Mouse (Mus musculus): ENCODE measurements at regions not wholly inside any gene's neighbourhood (a gene's known extent, or its start where the extent isn't known, plus 50 kb on each side); places are given as distances from the start of the nearest gene placed in this dataset.
"Not testable (repeated sequence)": the region's sequence is repeated elsewhere in the genome, so short reads cannot be mapped to it uniquely, and the experiment has no call there.

DNA sequence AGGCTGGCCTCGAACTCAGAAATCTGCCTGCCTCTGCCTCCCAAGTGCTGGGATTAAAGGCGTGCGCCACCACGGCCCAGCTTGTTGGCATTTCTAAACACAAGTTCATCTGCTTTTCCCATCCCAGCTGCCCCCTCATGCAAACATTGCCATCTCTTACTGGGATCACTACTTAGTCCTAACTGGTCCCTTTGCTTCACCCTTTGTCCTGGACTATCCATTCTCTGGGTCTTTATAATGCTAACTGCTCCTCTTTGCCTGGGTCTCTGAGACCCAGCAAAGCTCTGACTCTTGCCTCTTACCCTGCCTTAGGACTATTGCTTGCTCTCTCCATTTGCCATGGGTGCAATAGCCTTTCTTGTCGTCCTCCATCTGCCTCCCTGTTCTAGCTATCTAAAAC, 103.7 kb downstream of the Dad1 start:
- DNase-seq (ENCODE audit: low spot score in 2 of 2): no peak

DNA sequence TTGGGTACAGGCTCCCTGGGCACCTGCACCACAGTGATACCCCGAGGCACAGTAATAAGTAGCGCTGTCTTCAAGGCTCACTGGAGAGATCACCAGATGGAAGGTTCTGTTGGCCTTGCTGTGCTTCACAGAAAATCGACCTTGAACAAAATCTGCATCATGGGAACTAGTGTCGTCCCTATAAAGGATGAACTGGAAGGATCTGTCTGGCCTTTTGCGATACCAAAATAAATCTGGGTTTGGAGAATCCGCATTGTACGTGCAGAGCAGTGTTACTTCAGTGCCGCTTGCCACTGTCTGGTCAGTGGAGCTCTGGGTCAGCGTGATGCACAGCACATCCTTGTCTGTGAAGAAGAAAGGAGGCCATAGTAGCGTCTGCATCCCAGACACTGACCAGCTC, 105.3 kb downstream of the Dad1 start:
- DNase-seq (ENCODE audit: low spot score in 2 of 2): no peak

GRCm38 (mm10) chr14:54148121-54148520, 105.8 kb downstream of the Dad1 start:
- no peak for DNase-seq (ENCODE audit: low spot score in 2 of 2)

DNA sequence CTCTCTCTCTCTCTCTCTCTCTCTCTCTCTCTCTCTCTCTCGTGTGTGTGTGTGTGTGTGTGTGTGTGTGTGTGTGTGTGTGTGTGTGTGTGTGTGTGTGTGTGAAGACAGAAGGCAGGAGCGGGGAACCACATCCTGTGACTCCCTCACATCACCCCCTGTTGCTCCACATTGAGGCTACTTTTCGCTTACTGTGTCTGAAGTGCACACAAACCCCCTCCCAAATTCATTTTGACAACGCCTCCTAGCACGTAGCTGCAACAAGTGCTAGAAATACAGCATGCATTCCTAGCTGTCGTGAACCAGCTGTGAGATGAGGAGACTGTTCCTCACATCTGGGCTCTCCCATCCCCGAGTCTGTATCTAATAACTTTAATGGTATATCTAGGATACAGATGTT, 106.4 kb downstream of the Dad1 start:
- DNase-seq (ENCODE audit: low spot score in 2 of 2): no peak

GRCm38 (mm10) chr14:54145743-54146741, 107.9 kb downstream of the Dad1 start:
- no peak for DNase-seq (ENCODE audit: low spot score in 2 of 2)

- no peak for DNase-seq (ENCODE audit: low spot score in 2 of 2)
Measured at GRCm38 (mm10) chr14:54143828-54144227, 110.1 kb downstream of the Dad1 start.

GRCm38 (mm10) chr14:54138288-54138687, 115.6 kb downstream of the Dad1 start:
- no peak for DNase-seq (ENCODE audit: low spot score in 2 of 2)

DNA sequence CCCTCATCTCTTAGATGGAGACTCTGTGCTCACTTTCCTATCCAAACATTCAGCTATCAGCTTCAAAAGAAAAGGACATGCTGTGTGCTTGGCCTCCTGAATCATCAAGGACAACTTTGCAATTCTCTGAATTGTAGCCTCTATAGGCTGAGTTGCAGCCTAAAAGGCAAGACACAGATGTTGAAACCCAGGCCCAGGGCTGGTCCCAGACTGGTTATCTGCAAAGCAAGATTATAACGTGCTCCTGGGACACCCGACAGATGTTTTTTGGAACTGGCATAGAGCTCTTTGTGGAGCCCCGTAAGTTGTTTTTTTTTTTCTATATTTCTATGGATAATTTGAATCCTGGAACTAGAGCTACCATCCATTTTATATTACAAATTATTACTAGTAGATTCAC, 117.4 kb downstream of the Dad1 start:
- no peak for DNase-seq (ENCODE audit: low spot score in 2 of 2)

DNA sequence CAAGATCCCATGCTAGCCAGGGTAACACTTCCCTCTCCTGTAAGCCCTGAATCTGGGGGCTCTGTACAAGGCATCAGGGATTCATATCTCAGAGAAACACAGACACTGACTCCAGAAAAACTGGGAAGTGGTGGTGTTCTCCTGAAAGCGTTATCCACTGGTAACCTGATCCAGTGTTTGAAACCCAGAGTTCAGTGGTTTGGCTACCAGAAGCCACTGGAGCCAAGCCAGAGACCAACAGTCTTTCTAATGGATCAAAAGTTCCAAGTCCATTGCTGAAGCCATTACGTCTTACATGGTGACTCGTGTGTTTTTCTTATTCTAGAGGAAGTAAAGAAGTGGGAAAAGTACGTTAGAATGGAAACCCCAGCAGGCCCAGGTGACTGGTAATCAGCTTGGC, 125.6 kb downstream of the Dad1 start:
- DNase-seq (ENCODE audit: low spot score in 2 of 2): no peak

- DNase-seq (ENCODE audit: low spot score in 2 of 2): no peak
Measured at GRCm38 (mm10) chr14:54125510-54125909, 128.4 kb downstream of the Dad1 start.

GRCm38 (mm10) chr14:54121973-54122372, 131.9 kb downstream of the Dad1 start:
- no peak for DNase-seq (ENCODE audit: low spot score in 2 of 2)

DNA sequence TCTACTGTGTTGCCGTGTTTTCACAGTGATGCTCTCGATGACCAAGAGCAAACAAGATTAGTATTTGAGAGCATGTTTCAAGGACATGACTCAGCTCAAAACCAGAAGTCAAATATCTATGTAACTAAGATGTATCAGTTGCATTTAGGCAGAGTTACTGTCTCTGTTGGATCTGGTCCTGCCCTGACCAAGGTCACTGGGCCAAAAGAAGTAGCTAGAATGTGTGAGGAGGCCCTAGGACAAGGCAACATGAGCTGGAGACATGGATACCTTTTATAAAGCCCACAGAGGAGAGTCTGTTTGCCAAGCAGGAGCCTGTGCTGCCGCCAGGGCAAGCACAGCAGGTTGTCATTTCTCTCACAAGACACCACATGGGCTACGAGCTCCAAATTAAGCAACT, 132.6 kb downstream of the Dad1 start:
- DNase-seq (ENCODE audit: low spot score in 2 of 2): no peak

DNA sequence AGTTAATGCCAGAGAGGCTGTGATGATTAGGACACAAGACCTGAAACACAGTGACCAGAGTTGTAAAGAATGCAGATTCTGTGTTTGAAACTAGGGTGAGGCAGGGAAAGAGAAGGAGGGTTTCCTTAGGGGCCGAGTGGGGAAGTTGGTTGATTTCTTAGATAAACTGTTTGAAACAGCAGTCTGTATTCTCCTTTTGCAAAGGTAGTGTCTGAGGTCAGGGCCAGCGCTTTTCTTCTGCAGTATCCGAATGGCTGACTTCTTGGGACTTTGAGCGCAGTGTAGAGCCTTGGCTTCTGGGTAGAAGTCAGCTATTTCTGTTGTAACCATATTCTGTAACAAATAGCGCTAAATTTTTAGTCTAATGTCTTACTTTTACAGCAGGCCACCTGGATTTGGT, 133.7 kb downstream of the Dad1 start:
- DNase-seq (ENCODE audit: low spot score in 2 of 2): no peak

DNA sequence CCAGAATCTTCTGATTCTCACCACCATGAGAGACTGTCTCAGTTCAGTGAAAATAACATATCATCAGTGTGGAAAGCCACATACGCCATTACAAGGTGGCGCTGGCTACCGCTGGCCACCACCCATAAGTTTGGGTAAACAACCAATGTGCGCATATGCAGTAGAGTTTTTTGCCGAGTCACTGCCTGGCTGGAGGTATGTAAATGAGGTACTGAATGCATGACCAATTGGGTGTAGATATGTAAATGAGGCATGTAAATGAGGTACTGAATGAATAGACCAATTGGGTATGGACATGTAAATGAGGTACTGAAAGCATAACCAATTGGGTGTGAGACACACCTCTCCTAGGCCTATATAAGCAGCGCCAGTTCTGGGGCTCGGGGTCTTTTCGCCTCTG, 136.3 kb downstream of the Dad1 start:
- DNase-seq (ENCODE audit: low spot score in 2 of 2): not testable (repeated sequence)

GRCm38 (mm10) chr14:54113216-54113615, 140.7 kb downstream of the Dad1 start:
- DNase-seq (ENCODE audit: low spot score in 2 of 2): no peak

- DNase-seq (ENCODE audit: low spot score in 2 of 2): peak in 1 of 2 experiments; percentile 9
Measured at GRCm38 (mm10) chr14:54110971-54111370, 142.9 kb downstream of the Dad1 start.

GRCm38 (mm10) chr14:54109129-54109528, 144.8 kb downstream of the Dad1 start:
- DNase-seq (ENCODE audit: low spot score in 2 of 2): no peak

- no peak for DNase-seq (ENCODE audit: low spot score in 2 of 2)
Measured at GRCm38 (mm10) chr14:54108311-54109074, 145.4 kb downstream of the Dad1 start.

DNA sequence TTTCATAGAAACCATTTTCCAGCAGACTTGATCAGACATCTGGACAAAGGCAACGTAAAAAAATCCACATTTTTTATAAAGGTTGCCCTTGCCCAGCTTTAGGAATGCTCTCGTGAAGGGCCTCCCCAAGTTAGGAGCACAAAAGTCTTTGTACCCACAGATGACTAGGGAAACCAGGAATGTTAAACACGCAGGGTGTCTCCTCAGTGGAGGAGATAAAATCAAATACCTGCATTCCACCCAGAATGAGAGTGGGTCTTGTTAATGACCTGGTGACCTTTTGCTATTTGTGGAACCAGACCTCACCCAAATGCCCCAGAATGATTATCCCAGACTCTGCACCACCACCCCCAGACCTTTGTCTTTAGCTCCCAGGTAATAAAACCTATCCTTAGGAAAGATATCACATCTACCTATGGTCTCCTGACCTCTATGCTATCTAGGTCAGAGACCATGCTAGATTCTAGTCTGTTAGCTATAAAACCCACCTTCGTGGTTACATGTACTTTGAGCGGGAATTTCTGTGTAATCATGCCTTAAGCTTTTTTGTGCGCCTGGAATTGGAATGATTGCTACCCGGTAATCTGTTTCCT, 146.6 kb downstream of the Dad1 start:
- no peak for DNase-seq (ENCODE audit: low spot score in 2 of 2)

DNA sequence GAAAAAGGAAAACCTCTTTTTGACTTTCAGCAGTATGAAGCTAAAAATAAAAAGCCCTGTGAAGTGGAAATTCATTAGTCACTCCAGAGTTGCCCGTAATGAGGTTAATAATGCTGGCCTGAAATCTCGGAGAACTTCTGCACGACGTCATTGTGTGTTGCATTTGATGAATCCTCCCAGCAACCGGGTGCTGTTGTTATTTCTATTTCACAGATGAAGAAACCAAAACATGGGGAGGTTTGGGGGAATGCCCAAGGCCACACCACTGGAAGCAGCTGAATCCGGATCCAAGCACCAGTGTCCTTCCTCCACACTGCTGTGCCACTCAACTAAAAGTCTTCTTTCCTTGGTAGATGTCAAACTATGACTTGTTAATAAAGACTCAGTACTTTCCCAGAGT, 149.7 kb downstream of the Dad1 start:
- DNase-seq (ENCODE audit: low spot score in 2 of 2): no peak

- DNase-seq (ENCODE audit: low spot score in 2 of 2): no peak
Measured at GRCm38 (mm10) chr14:54103541-54103940, 150.4 kb downstream of the Dad1 start.

- no peak for DNase-seq (ENCODE audit: low spot score in 2 of 2)
Measured at GRCm38 (mm10) chr14:54103115-54103514, 150.8 kb downstream of the Dad1 start.
